Mouse (Mus musculus) liver, embryonic 13.5 days (tissue): ENCODE measurements at regions not wholly inside any gene's neighbourhood (a gene's known extent, or its start where the extent isn't known, plus 50 kb on each side); places are given as distances from the start of the nearest gene placed in this dataset.
A peak's percentile ranks its signal among the peaks of the same experiment; 100 is the strongest.

Experiments used
- ATAC-seq: fragments of 200-750 bp; cut with Nextera tagmentation; 2 replicates; pipeline ENCODE4 v1.8.0; 2017; ENCODE audit warnings: low read depth, mild to moderate bottlenecking, moderate number of reproducible peaks, moderate library complexity
- DNase-seq: peaks from one replicate; pipeline ENCODE4 v3.0.0; 2022
- H3K27ac ChIP-seq: fragments of 300-500 bp; sonication (generic); 2 replicates; pipeline ENCODE4 v1.5.1; 2015; ENCODE audit warnings: moderate library complexity, mild to moderate bottlenecking, inconsistent platforms
- H3K27me3 ChIP-seq: fragments of 300-500 bp; sonication (generic); 2 replicates; pipeline ENCODE4 v1.6.1; 2015; ENCODE audit warnings: mild to moderate bottlenecking, inconsistent platforms
- H3K36me3 ChIP-seq: fragments of 300-500 bp; sonication (generic); 2 replicates; pipeline ENCODE4 v1.6.1; 2015; ENCODE audit warnings: mild to moderate bottlenecking, inconsistent platforms
- H3K4me1 ChIP-seq: fragments of 300-500 bp; sonication (generic); replicated peaks from 2 replicates; pipeline ENCODE4 v1.6.1; 2015; ENCODE audit warnings: inconsistent platforms
- H3K4me2 ChIP-seq: fragments of 300-500 bp; sonication (generic); 2 replicates; pipeline ENCODE4 v1.6.1; 2015; ENCODE audit warnings: inconsistent platforms, mild to moderate bottlenecking, moderate library complexity
- H3K4me3 ChIP-seq: fragments of 300-500 bp; sonication (generic); replicated peaks from 2 replicates; pipeline ENCODE4 v1.5.1; 2015; ENCODE audit warnings: mild to moderate bottlenecking, inconsistent platforms
- H3K9ac ChIP-seq: fragments of 300-500 bp; sonication (generic); 2 replicates; pipeline ENCODE4 v1.6.1; 2015; ENCODE audit warnings: mild to moderate bottlenecking, inconsistent platforms
- H3K9me3 ChIP-seq: fragments of 300-500 bp; sonication (generic); replicated peaks from 2 replicates; pipeline ENCODE4 v1.6.1; 2016; ENCODE audit warnings: inconsistent platforms
- WGBS: fragments of 180-500 bp; shearing (Covaris S2); methylation state at CpG from one replicate; pipeline ENCODE4 v1.1.7; 2015; ENCODE audit not compliant: insufficient replicate concordance; 5-methylcytosine and 5-hydroxymethylcytosine counted together

- no peaks in the 10 kb centered on the region for H3K9me3 ChIP-seq
- no peak overlapping the region for H3K27ac ChIP-seq
- no peak overlapping the region for H3K4me2 ChIP-seq
- no peak overlapping the region for H3K4me3 ChIP-seq
- no peaks in the 10 kb centered on the region; the same call in 1 of the 2 replicates for H3K4me1 ChIP-seq
- DNase-seq (no peak), ATAC-seq (no peak)
- H3K27me3 ChIP-seq = no peaks in the 10 kb centered on the region
- H3K36me3 ChIP-seq = no peaks in the 10 kb centered on the region
- WGBS = 63% methylated on average over 3 of the region's 3 CpGs
- H3K9ac ChIP-seq = no peak overlapping the region
These were observed 94.8 kb upstream of the Fggy start for GRCm38 (mm10) chr4:95462476-95462875.

DNA sequence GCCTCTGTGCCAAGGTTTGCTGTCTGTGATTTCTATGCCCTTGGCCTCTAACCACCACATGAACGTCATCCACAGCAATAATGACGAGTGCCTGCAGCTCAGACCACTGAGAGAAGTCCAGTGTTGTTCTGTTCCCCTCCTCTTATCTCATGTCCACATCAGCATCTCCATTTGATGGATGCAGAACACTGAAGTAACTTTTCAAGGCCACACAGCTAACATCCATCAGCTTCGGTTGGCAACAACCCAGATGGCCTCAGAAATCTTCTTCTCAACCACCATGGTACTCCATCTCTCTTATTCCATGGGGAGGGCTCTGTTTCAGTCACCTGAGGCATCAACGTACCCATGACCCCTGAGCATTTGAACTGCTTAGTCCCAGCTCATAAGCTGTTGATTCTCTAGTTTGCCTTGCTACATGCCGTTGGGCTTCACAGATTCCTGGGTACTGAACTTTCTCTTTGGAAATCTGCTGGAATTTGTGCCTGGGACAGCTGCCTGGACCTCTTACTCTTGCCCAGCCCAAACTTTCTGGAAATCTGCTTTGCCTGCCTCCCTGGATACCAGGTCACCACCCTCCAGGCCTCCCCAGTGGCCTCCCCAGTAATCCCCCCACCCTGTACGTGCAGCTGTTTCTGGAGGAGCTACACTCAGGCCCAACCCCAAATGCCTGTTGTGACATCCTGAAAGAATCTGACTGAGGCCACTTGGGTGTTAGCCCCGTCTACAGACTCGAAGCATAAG is 94.1 kb upstream of the Fggy start:
- WGBS = 59% methylated on average over 8 of the region's 8 CpGs
- Histone ChIP-seq H3K4me1 (no peaks in the 10 kb centered on the region; the same call in 1 of the 2 replicates), H3K4me3 (no peak overlapping the region), H3K36me3 (no peaks in the 10 kb centered on the region), H3K9ac (no peak overlapping the region), H3K4me2 (no peak overlapping the region), H3K27ac (no peak overlapping the region), H3K9me3 (no peaks in the 10 kb centered on the region), H3K27me3 (no peaks in the 10 kb centered on the region)
- no peak for DNase-seq
- ATAC-seq = no peak

DNA sequence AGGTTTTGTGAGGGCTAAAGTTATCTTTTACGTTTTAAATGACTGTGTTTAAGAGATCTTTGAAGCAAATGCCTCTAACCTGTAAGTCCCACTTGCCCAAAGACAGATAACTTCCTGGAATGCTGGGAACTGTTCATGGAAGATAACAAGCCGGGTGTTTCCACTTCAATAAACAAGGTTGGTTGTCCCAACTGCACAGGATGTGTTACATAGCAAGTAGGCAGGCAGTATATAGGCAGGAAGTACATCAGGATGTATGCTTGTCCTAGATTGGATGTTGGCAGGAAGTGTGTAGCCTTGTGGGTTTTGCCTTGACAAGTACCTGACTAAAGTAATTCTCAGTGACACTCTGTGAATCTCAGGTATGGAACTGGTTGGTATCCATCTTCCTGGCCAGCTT is 90.7 kb upstream of the Fggy start:
- WGBS = 8% methylated on average over 2 of the region's 2 CpGs
- no peak overlapping the region for H3K9ac ChIP-seq
- no peak overlapping the region for H3K27ac ChIP-seq
- no peaks in the 10 kb centered on the region for H3K9me3 ChIP-seq
- no peaks in the 10 kb centered on the region for H3K27me3 ChIP-seq
- H3K4me2 ChIP-seq = no peak overlapping the region
- DNase-seq (no peak), ATAC-seq (peak; percentile 36)
- no peaks in the 10 kb centered on the region for H3K36me3 ChIP-seq
- no peak overlapping the region for H3K4me3 ChIP-seq
- H3K4me1 ChIP-seq = no peaks in the 10 kb centered on the region; the same call in 1 of the 2 replicates

- DNase-seq = no peak
- Histone ChIP-seq H3K27me3 (no peaks in the 10 kb centered on the region), H3K36me3 (no peaks in the 10 kb centered on the region), H3K27ac (no peak overlapping the region), H3K4me1 (no peaks in the 10 kb centered on the region; the same call in 1 of the 2 replicates), H3K9me3 (no peaks in the 10 kb centered on the region), H3K4me2 (no peak overlapping the region), H3K9ac (no peak overlapping the region), H3K4me3 (no peak overlapping the region)
- ATAC-seq = no peak
- 23% methylated on average over 2 of the region's 2 CpGs for WGBS
These were observed 89.8 kb upstream of the Fggy start for GRCm38 (mm10) chr4:95467526-95467925.

- no peak for ATAC-seq
- H3K36me3 ChIP-seq = no peaks in the 10 kb centered on the region
- no peaks in the 10 kb centered on the region for H3K4me1 ChIP-seq
- H3K27ac ChIP-seq = no peak overlapping the region
- H3K9ac ChIP-seq = no peak overlapping the region
- WGBS = 34% methylated on average over 5 of the region's 5 CpGs
- no peaks in the 10 kb centered on the region for H3K27me3 ChIP-seq
- no peaks in the 10 kb centered on the region for H3K9me3 ChIP-seq
- DNase-seq = no peak
- H3K4me3 ChIP-seq = no peak overlapping the region
- no peak overlapping the region for H3K4me2 ChIP-seq
These were observed 82.4 kb upstream of the Fggy start for GRCm38 (mm10) chr4:95474726-95475406.

DNA sequence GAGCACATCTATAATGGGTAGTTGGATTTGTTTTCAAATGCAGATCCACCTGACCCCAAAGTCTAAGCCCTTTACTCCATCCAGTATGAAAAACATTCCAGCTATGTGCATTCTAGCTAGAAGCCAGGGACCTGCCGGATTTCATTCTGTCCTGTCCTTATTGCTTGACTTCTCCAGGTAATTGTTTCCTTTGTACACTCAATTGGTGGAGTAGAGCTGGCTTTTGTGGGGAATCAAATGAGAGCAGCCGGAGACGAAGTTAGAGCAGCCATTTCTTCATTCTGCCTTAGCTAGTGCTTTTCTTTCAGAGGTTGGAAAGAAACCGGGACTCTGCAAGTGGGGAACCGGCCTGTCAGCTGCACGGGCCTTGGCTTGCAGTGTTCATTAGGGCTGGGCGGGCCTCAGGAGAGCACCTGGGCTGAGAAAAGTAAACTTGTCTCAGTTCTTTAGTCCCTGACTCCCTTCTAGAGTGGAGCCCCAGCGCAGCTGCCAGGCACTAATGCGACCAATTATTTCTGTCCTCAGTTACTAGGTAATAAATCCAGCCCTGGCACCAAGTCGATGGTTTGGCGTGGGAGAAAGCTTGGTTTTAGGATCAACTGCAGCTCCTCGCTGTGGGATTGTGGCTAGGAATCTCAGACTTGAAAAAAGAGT is 81.1 kb upstream of the Fggy start:
- no peaks in the 10 kb centered on the region for H3K27me3 ChIP-seq
- H3K9ac ChIP-seq = no peak overlapping the region
- ATAC-seq = no peak
- WGBS = 66% methylated on average over 12 of the region's 12 CpGs
- H3K27ac ChIP-seq = no peak overlapping the region
- H3K36me3 ChIP-seq = no peaks in the 10 kb centered on the region
- no peak for DNase-seq
- no peaks in the 10 kb centered on the region for H3K4me1 ChIP-seq
- H3K4me2 ChIP-seq = no peak overlapping the region
- H3K4me3 ChIP-seq = no peak overlapping the region
- no peaks in the 10 kb centered on the region for H3K9me3 ChIP-seq

- H3K27ac ChIP-seq = no peak overlapping the region
- DNase-seq (no peak), ATAC-seq (no peak)
- H3K4me2 ChIP-seq = no peak overlapping the region
- no peaks in the 10 kb centered on the region for H3K9me3 ChIP-seq
- H3K27me3 ChIP-seq = no peaks in the 10 kb centered on the region
- no peak overlapping the region for H3K9ac ChIP-seq
- H3K4me1 ChIP-seq = peaks cover 8% of the 10 kb centered on the region
- H3K36me3 ChIP-seq = no peaks in the 10 kb centered on the region
- 41% methylated on average over 6 of the region's 6 CpGs for WGBS
- no peak overlapping the region for H3K4me3 ChIP-seq
These were observed 73.7 kb upstream of the Fggy start for GRCm38 (mm10) chr4:95483571-95483970.

DNA sequence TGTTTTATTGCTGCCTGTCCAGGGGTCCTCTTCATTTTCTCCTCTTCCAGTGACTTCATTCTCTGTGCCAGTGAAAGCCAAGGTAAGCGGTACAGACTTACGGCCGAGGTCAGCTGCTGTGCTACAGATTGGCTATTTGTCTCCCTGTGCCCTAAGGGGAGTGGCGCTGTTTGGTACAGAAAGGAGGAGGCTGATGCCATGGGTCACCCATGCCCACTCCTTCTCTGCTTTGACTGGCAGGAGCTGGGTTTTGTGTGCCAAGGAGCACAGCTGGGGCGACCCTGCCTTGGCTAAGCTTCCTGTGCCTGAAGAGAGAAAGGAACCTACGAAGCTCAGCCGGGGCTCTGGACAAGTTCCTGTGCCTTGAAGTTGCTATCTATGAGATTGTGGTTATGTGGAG is 70.0 kb upstream of the Fggy start:
- H3K27ac ChIP-seq = no peak overlapping the region; the same call in none of the 2 replicates
- no peaks in the 10 kb centered on the region for H3K36me3 ChIP-seq
- H3K9me3 ChIP-seq = no peaks in the 10 kb centered on the region
- ATAC-seq = no peak
- no peak overlapping the region for H3K9ac ChIP-seq
- no peak overlapping the region for H3K4me3 ChIP-seq
- peaks cover 8% of the 10 kb centered on the region for H3K4me1 ChIP-seq
- no peak for DNase-seq
- H3K4me2 ChIP-seq = no peak overlapping the region
- no peaks in the 10 kb centered on the region for H3K27me3 ChIP-seq
- WGBS = 48% methylated on average over 7 of the region's 7 CpGs

GRCm38 (mm10) chr4:95487969-95488368 is 69.3 kb upstream of the Fggy start:
- Histone ChIP-seq H3K4me3 (no peak overlapping the region), H3K4me2 (no peak overlapping the region), H3K27me3 (no peaks in the 10 kb centered on the region), H3K27ac (no peak overlapping the region), H3K9me3 (no peaks in the 10 kb centered on the region), H3K4me1 (peaks cover 8% of the 10 kb centered on the region), H3K9ac (no peak overlapping the region), H3K36me3 (no peaks in the 10 kb centered on the region)
- peak; percentile 43; the same call in 1 of the 2 replicates for ATAC-seq
- 25% methylated on average over 1 of the region's 1 CpGs for WGBS
- DNase-seq = no peak

DNA sequence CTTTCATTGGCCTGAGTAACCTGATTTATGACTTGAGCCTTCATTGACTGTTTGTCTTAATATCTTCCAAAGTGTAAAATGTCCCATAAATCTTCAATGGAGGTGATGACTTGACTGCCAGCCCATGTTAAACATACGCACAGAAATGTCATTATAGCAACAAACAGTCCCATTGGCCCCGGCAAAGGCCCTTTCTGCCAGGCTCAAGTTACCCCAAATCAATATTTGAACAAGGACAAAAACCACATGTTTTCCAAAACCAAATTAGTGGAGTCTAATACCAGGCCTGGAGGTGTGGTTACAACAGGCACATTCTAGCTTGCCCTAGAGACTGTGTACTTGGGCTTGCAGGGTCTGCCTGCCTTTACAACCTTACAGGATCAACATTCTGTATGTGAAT is 68.2 kb upstream of the Fggy start:
- Histone ChIP-seq H3K9me3 (no peaks in the 10 kb centered on the region), H3K4me2 (no peak overlapping the region), H3K27ac (no peak overlapping the region), H3K4me3 (no peak overlapping the region), H3K4me1 (peaks cover 8% of the 10 kb centered on the region), H3K36me3 (no peaks in the 10 kb centered on the region), H3K27me3 (no peaks in the 10 kb centered on the region), H3K9ac (no peak overlapping the region)
- DNase-seq (no peak), ATAC-seq (no peak)
- WGBS = 54% methylated on average over 2 of the region's 2 CpGs

GRCm38 (mm10) chr4:95500265-95500664 is 57.0 kb upstream of the Fggy start:
- no peaks in the 10 kb centered on the region for H3K4me1 ChIP-seq
- H3K9ac ChIP-seq = no peak overlapping the region
- no peaks in the 10 kb centered on the region for H3K36me3 ChIP-seq
- H3K4me2 ChIP-seq = no peak overlapping the region
- 66% methylated on average over 3 of the region's 3 CpGs for WGBS
- no peak overlapping the region for H3K27ac ChIP-seq
- H3K4me3 ChIP-seq = no peak overlapping the region
- H3K27me3 ChIP-seq = no peaks in the 10 kb centered on the region
- DNase-seq (no peak), ATAC-seq (no peak)
- H3K9me3 ChIP-seq = no peaks in the 10 kb centered on the region
